Mouse (Mus musculus) ES-E14 (cell line): ENCODE data around the gene Car11. TPM values are rescaled to one million over a fixed set of nuclear protein-coding genes. Genes with fewer than 3 reads are reported as not detected.
A peak's percentile ranks its signal among the peaks of the same experiment; 100 is the strongest.

Experiments used
- DNase-seq: peaks from one replicate; pipeline ENCODE4 v3.0.0-alpha.2; 2013; ENCODE audit warnings: low read depth, low spot score
- H3K27ac ChIP-seq: 2 replicates; pipeline ENCODE4 v1.5.1; 2012; ENCODE audit warnings: low read depth, mild to moderate bottlenecking, low read length, moderate library complexity, mixed read lengths; ENCODE audit not compliant: poor library complexity, insufficient read depth, severe bottlenecking
- H3K36me3 ChIP-seq: 2 replicates; pipeline ENCODE4 v1.6.1; 2012; ENCODE audit warnings: mild to moderate bottlenecking, low read length, moderate library complexity, mixed read lengths; ENCODE audit not compliant: control insufficient read depth, poor library complexity, insufficient read depth, severe bottlenecking
- H3K4me1 ChIP-seq, 2 experiments: fragments of 150-350 bp in 1 of 2; sonication (generic) in 1 of 2; 2 replicates each; pipeline ENCODE4 v1.6.1; 2012; ENCODE audit warnings: low read length in 2 of 2, mild to moderate bottlenecking in 1 of 2, mixed read lengths in 1 of 2; ENCODE audit not compliant: control insufficient read depth in 2 of 2, insufficient read depth in 2 of 2, poor library complexity in 1 of 2
- H3K4me3 ChIP-seq, 2 experiments: fragments of 150-350 bp in 1 of 2; sonication (generic) in 1 of 2; 2 replicates each; pipeline ENCODE4 v1.5.1; 2012; ENCODE audit warnings: low read length in 2 of 2, low read depth in 1 of 2, mild to moderate bottlenecking in 1 of 2, mixed read lengths in 1 of 2; ENCODE audit not compliant: insufficient read depth in 1 of 2, poor library complexity in 1 of 2, severe bottlenecking in 1 of 2
- H3K9ac ChIP-seq: 2 replicates; pipeline ENCODE4 v1.6.1; 2012; ENCODE audit warnings: low read depth, mild to moderate bottlenecking, low read length, mixed read lengths; ENCODE audit not compliant: poor library complexity, insufficient read depth, severe bottlenecking
- H3K9me3 ChIP-seq: fragments of 150-350 bp; sonication (generic); 2 replicates; pipeline ENCODE4 v1.6.1; 2012; ENCODE audit warnings: low read depth, mild to moderate bottlenecking, low read length; ENCODE audit not compliant: control insufficient read depth, insufficient read depth
- CHD2 ChIP-seq: IDR thresholded peaks from 2 replicates; pipeline ENCODE4 v1.6.1; 2014; ENCODE audit warnings: mild to moderate bottlenecking, low read depth, low read length, inconsistent platforms
- HCFC1 ChIP-seq: IDR thresholded peaks from 2 replicates; pipeline ENCODE4 v1.6.1; 2012; ENCODE audit warnings: low read length, inconsistent platforms, borderline replicate concordance; ENCODE audit not compliant: insufficient read depth
- MAFK ChIP-seq: IDR thresholded peaks from 2 replicates; pipeline ENCODE4 v1.6.1; 2014; ENCODE audit warnings: mild to moderate bottlenecking, low read depth, low read length, inconsistent platforms; ENCODE audit not compliant: insufficient read depth
- ZC3H11A ChIP-seq: IDR thresholded peaks from 2 replicates; pipeline ENCODE4 v1.6.1; 2012; ENCODE audit warnings: low read depth, mild to moderate bottlenecking, inconsistent platforms, low read length, borderline replicate concordance
- ZNF384 ChIP-seq: IDR thresholded peaks from 2 replicates; pipeline ENCODE4 v1.6.1; 2012; ENCODE audit warnings: low read depth, low read length, inconsistent platforms
- in situ Hi-C, 2 experiments: fragments of 600-800 bp; cut with MboI; formaldehyde crosslinking; loops; one replicate each; pipeline ENCODE4 v1.15.1; 2025; ENCODE audit warnings: low sequenced_read_pairs in 2 of 2, inconsistent platforms in 1 of 2; ENCODE audit not compliant: unreplicated experiment in 2 of 2
- total RNA-seq: library from RNA; depleted of rRNA; stranded (reverse); fragments of 300-350 nt; gene quantifications from 2 replicates; pipeline ENCODE4 v1.2.3, GENCODE M21; 2012

The Car11 gene
- total RNA-seq, 1 experiment: 4.4 TPM

DNA sequence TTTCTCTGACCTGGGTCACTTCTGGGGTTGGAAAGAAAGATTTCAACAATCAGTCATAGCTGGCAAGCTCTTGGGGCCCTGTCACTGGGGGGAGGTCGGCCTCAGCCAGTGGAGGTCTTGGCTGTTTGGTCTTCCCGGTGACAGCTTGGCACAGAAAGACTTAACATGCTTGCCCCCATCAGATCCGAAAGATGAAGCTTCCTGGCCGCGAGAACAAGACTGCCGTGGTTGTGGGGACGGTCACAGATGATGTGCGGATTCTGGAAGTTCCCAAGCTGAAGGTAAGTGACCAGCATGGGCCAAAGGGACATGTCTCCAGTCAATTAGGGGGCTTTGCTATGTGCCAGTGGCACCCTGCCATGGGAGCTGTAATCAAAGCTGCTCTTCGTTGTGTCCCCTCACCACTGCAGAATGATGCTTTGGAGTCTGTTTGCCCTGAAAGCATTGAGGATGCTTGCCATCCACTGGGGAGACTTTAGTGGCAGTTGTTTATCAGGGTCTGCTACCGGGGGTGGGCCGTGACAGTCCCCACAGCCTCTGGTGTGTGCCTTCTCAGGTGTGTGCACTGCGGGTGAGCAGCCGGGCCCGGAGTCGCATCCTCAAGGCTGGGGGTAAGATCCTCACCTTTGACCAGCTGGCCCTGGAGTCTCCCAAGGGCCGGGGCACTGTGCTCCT is 20.2 kb downstream of the Car11 start:
- no peak overlapping the region for H3K27ac ChIP-seq
- peaks cover 0 to 8% of the 10 kb centered on the region in 2 experiments; a peak in 1 of 4 replicates for H3K4me1 ChIP-seq
- no peak for DNase-seq
- no peak for TF ChIP-seq ZC3H11A
- TF ChIP-seq MAFK: no peak
- no peak for TF ChIP-seq CHD2
- no peak for TF ChIP-seq HCFC1
- no peak for TF ChIP-seq ZNF384
- H3K36me3 ChIP-seq: peaks cover 58% of the 10 kb centered on the region
- no peaks in the 10 kb centered on the region for H3K9me3 ChIP-seq
- in situ Hi-C loops: no loop called here
- H3K4me3 ChIP-seq: peak overlapping the region; percentile 88 to 93; a peak in 3 of 4 replicates
- H3K9ac ChIP-seq: peak overlapping the region; percentile 98

DNA sequence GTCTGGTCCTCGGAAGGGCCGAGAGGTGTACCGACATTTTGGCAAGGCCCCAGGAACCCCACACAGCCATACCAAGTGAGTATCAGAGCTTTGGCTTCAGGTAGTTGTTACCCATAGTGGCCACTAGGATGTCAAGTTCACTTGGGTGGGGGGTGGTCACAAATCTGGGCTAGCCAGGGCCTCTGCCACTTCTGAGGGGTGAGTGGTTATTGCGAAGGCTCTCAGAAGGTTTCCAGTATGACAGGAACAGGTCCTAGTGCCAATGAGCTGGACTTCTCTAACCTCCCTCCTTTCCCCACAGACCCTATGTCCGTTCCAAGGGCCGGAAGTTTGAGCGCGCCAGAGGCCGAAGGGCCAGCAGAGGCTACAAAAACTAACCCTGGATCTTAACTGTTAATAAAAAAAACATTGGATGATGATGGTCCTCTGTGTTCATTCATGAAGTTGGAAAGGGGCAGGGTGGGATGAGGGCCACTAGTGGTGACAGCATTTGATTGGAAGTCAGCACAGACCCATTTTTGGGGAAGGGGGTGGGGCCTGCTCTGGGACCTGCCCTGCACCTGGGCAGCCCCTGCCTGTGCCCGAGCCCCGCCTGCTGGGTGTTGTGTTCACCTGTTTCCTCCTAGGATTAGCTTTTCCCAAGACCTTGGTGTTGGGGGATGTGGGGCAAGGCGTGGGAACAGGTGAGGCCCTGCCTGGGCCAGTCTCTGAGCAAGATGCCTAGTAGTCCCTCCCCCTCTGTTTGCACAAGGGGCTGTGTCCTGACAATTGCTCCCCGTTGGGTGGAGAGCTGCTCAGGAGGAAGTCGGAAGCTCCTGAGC is 21.0 kb downstream of the Car11 start, which contains the start of gene Fam83e:
Gene Fam83e, plus strand, starts transcription at position 800 of the 821 bp plus-strand sequence.
- in situ Hi-C loops: no loop called here
- H3K9me3 ChIP-seq: no peaks in the 10 kb centered on the region
- TF ChIP-seq CHD2: peak; percentile 52; the same call in 1 of the 2 replicates
- no peak for TF ChIP-seq MAFK
- peak within 1 kb of the TSS; percentile 88 to 93; a peak in 2 of 4 replicates for H3K4me3 ChIP-seq
- DNase-seq: no peak
- no peak within 1 kb of the TSS for H3K27ac ChIP-seq
- peaks cover 0 to 10% of the 10 kb centered on the region in 2 experiments; a peak in 1 of 4 replicates for H3K4me1 ChIP-seq
- peak within 1 kb of the TSS; percentile 98 for H3K9ac ChIP-seq
- H3K36me3 ChIP-seq: peaks cover 64% of the 10 kb centered on the region

DNA sequence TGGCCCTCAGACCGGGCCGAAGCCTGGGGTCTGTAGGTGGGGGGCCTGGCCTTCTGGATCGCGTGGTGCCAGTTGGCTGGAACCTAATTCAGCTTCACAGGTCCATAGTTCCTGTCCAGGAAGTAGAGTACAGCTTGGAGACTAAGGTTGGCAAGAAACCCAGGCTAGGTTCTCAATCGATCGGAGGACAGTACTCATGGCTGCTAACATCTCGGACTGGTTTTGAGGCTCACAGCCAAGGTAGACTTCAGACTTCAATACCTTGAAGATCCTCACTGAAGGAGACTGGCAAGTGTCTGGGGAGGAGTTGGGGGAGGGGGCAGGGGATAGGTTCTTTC is 21.6 kb downstream of the Car11 start:
- TF ChIP-seq MAFK (no peak), ZNF384 (no peak), ZC3H11A (no peak), HCFC1 (no peak), CHD2 (no peak)
- Histone ChIP-seq H3K9me3 (no peaks in the 10 kb centered on the region), H3K4me1 (peaks cover 0 to 8% of the 10 kb centered on the region in 2 experiments; a peak in 1 of 4 replicates), H3K9ac (no peak overlapping the region), H3K36me3 (peaks cover 65% of the 10 kb centered on the region), H3K4me3 (peak overlapping the region in 1 of 2 experiments; percentile 18; a peak in 1 of 4 replicates), H3K27ac (no peak overlapping the region)
- in situ Hi-C loops: no loop called here
- DNase-seq: no peak

DNA sequence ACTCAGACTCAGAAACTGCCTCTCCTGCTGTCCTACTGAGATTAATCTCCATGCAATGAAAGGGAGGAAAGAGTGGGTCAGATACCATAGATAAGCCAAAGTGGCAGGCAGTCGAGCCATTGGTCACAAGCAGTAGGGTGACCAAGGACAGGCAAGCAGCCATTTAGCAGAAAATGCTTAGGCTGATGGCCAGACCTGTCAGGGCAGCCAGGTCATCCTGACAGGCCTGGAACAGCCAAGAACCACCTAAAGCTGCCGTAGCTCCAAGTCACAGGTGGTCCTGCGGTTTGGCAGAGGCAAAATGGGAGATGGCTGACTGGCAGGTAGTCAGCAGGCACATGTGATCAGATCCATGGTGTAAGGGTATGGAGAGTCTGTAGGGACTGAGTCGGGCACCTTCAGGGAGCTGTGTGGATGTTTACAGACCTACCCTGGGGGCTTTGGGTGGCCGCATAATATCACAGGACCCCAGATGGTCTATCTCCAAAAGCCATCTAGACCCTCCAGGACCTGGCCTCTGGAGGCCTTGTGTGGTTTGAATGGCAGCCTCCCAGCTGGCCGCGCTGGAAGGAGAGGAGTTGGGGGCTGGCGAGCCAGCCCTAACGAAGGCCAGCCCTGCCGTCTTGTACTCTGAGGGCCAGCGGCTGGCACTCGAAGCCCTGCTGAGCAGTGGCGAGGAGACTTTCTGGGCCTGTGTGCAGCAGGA is 22.2 kb downstream of the Car11 start:
- in situ Hi-C loops: no loop called here
- Histone ChIP-seq H3K27ac (no peak overlapping the region), H3K4me1 (peaks cover 0 to 8% of the 10 kb centered on the region in 2 experiments; a peak in 1 of 4 replicates), H3K9me3 (no peaks in the 10 kb centered on the region), H3K36me3 (peaks cover 65% of the 10 kb centered on the region), H3K9ac (no peak overlapping the region), H3K4me3 (no peak overlapping the region)
- TF ChIP-seq ZNF384: no peak
- no peak for TF ChIP-seq HCFC1
- TF ChIP-seq CHD2: no peak
- no peak for TF ChIP-seq ZC3H11A
- TF ChIP-seq MAFK: no peak
- DNase-seq: no peak
